Mouse (Mus musculus) spleen, embryonic (tissue): ENCODE data around the gene Spint5.
"Not testable (repeated sequence)": the region's sequence is repeated elsewhere in the genome, so short reads cannot be mapped to it uniquely, and the experiment has no call there.

ENCODE experiments used
- CTCF ChIA-PET: fragments of 350-600 bp; sonication (Branson Sonifier 250); formaldehyde crosslinking; loops from one replicate; lab custom pipeline; 2022; lab: Charles Lee

The Spint5 gene

DNA sequence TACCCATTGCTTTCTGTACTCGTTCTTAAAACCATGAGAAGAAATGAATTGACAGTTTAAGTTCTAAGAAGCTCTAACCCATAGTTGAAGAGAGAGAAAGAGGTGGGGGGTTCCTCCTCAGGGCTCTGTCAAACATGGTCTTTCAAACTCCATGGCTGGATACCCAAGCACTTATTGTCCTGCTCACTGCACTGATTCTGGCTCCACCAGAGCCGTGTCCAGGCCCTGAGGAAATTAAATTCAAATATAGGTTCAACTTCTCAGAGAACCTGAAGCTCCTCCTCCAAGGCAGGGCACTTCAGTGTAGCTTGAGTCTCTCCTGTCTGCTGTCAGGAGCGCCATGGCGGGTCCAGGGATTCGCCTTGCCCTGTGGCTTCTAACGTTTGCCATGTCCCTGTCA is at the start of gene Spint5:
Spint5 (plus strand) TSS at position 301 of the 400 bp plus-strand sequence.
- CTCF ChIA-PET: no interaction called here

GRCm38 (mm10) chr2:164670261-164670660 is 44.8 kb upstream of the Spint5 start:
- CTCF ChIA-PET: no interaction called here

GRCm38 (mm10) chr2:164670938-164671337 is 44.2 kb upstream of the Spint5 start:
- CTCF ChIA-PET: no interaction called here

DNA sequence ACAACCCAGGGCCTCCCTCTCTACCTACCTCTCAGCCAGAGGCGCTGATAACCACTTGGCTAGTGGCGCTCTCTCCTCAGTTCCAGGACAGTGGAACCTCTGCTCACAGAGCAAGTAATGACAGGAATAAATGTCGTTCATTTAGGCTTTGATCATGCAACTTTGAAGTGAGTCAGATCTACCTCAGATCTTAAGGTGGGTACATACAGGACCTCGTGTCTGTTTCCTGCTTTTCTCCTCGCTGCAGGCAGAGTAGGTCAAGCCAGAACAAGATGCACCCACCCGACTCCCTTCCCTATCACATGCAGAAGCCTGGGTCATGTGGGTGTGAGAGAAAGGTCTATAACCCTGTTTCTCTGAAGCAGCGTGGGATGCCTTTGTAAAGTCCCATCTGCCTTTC is 41.1 kb upstream of the Spint5 start, which contains the start of gene Wfdc11:
Wfdc11 (minus strand) TSS at position 101 of the 400 bp plus-strand sequence.
- CTCF ChIA-PET: no interaction called here

DNA sequence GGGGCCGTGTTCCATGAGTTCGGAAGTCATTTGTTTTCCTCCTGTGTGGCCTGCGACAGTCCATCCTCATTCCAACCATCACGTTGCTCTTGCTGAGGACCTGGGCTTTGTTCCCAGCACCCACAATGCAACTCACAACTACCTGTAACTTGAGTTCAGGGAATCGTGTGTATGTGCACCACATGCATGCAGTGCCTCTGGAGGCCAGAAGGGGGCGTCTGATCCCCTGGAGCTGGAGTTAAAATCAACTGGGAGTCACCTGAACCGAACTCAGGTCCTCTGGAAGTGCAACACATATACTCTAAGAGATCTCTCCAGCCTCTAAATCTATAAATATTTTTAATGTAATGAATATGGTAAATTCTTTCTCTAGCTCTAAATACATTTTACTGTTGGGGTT is 39.0 kb upstream of the Spint5 start:
- CTCF ChIA-PET: no interaction called here

DNA sequence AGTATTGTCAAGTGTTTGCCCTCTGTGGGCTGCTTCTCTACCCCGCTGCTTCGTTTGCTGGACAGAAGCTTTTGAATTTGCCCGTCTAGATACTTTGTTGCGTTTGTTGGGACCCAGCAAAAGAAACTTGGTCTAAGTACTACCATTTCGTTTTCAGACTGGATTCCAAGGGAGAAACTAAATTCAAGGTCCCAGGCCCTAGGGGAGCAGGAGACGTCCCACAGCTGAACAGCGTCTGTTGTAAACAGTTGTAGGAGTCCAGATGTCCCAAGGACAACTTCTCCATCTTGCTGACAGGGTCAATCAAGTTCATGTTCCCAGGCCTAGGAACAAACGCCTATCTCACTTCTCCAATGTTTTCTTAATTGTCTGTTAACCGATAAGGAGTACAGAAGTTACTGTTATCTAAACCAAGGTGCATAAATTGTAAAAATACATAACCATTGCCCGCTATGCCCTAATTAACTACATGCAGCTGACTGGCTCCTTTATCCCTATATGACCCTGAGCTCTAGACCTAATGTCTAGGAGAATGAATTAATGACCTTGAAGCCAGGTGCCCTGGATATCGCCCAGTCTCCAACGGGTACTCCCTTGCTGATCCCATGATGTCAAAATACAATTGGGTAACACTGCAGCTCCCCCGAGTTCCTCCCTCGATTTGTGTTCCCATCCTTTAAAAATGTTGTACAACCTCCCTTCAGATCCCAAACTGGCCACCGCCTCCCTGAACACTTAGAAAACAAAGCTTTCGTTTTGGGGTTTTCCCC is 38.0 kb upstream of the Spint5 start:
- CTCF ChIA-PET: no interaction called here

DNA sequence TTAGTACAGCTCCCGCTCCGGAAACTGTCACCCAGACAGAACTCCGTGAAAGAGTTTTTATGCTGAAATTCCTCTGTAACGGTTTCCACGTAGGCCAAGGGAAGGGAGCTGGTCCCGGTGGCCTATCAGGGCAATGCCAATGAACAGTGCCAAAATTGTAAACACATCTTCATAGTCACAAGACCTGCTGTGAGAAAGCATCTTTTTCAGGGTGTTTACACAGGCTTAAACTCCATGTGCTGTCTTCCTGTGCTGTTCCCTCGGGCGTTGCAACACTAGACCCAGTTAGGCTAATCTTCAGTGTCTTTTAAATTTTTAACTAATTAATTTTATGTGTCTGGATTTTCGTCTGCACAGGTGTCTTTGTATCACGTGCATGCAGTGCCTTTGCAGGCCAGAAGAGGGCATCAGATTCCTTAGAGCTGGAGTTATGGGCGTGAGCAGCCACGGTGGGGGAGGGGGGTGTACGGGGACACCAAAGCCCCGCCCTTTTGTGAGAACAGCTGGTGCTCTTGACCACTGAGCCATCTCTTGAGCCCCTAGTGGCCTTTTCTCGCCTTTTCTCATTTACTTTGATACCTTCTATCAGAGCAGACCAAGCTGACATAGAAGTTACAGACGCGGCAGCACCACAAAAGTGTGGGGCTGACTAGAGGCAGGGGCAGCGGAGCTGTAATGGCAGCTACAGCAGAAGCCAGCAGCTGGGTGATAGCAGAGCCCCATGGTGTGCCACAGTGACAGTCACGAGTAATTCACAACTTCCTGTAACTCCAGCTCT is 36.1 kb upstream of the Spint5 start:
- CTCF ChIA-PET: interaction anchor here (0.6 kb wide), 1 partner anchor 45 kb away, joined by 3 read pairs; no protein-coding TSS in a partner anchor

DNA sequence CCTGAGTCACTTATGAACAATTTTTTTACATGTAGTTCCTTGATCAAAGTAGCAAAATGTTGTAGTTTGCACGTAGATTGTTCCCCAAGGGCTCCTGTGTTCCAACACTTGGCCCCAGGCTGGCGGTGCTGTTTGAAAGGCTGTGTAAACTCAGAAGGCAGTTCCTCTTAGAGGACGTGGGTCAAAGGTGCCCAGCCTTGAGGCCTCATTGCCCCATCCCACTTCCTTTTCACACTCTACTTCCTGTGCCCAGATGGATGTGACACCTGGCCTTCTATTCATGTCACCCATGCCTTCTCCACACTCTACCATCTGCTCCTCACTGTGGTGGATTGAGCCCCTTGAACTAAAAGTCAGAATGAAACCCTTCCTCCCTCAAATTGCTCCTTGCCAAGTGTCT is 35.2 kb upstream of the Spint5 start:
- CTCF ChIA-PET: no interaction called here

GRCm38 (mm10) chr2:164684807-164685206 is 30.3 kb upstream of the Spint5 start, which contains the start of gene Wfdc13:
Gene Wfdc13 (plus strand): TSS chr2:164685107.
- CTCF ChIA-PET: interaction anchor here (0.5 kb wide), 1 partner anchor 167 kb away, joined by 3 read pairs; no protein-coding TSS in a partner anchor

DNA sequence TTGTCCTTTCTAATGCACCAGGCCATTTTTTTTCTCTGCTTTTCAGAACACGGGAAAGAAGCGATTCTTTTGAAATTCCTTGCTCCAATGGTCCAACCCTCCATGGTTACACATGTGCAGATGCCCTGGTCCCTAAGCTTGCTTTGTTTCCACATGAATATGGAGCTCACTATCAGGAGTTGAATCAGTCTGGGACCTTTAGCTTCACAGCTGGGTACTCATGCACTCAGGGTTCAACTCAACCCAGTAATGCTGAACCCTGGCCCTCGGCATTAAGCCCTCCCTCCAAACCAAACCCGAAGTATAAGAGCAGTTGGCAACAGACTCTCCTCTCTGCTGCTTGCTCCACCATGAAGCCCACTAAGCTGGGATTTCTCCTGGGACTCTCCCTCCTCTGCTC is 16.9 kb upstream of the Spint5 start, which contains the start of gene Spint4:
Spint4 (plus strand) TSS at position 301 of the 400 bp plus-strand sequence.
- CTCF ChIA-PET: no interaction called here

DNA sequence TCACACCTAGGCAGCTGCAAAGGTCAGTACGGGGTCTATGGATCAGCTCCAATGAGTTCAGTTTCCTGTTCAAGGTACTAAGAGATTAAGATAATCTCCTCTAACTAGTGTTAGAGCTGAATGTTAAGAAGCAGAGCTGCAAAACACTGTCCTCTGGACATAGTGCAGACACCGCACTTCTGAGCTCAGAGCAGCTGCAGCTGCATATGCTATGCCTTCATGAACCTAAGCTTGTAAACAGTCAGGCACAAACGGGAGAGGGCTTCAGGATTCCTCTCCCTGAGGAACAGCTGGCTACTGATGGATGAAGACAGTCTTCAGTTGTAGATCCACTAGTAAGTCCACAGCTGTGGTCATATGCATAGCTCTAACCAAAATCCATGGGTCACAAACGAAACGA is 14.1 kb upstream of the Spint5 start:
- CTCF ChIA-PET: no interaction called here

- CTCF ChIA-PET: no interaction called here
Observed at GRCm38 (mm10) chr2:164701761-164702160, 13.3 kb upstream of the Spint5 start.

- CTCF ChIA-PET: no interaction called here
Observed at GRCm38 (mm10) chr2:164704235-164704634, 10.9 kb upstream of the Spint5 start.

DNA sequence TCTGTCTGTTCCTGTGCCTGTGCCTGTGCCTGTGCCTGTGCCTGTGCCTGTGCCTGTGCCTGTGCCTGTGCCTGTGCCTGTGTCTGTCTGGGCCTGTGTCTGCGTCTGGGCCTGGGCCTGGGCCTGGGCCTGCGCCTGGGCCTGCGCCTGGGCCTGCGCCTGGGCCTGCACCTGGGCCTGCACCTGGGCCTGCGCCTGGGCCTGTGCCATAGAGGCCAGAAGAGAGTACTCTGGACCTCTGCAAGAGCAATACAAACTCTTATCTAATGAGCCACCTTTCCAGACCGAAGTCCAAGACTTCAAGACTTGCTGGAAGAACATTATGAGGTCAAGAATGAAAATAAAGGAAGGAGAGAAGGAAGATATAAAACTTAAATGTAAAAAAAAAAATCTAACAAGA is 9.8 kb upstream of the Spint5 start:
- CTCF ChIA-PET: no interaction called here

DNA sequence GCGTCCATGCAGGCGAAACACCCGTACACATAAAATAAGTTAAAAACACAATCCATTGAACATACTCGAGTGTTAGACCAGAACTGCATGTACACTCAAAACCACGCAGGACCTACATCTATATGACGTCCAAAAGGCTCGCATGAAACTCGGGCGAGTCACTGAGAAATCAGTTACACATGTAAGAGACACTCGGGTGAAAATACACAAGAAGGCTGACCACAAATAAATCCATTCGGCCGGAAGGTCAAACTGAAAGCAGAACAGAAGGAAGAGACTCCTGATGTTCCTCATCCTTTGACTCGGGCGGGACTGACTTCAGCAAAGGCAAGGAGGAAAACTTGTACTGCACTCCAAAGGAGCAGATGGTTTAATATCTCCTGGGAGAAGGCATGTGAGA is 9.1 kb upstream of the Spint5 start:
- CTCF ChIA-PET: no interaction called here

DNA sequence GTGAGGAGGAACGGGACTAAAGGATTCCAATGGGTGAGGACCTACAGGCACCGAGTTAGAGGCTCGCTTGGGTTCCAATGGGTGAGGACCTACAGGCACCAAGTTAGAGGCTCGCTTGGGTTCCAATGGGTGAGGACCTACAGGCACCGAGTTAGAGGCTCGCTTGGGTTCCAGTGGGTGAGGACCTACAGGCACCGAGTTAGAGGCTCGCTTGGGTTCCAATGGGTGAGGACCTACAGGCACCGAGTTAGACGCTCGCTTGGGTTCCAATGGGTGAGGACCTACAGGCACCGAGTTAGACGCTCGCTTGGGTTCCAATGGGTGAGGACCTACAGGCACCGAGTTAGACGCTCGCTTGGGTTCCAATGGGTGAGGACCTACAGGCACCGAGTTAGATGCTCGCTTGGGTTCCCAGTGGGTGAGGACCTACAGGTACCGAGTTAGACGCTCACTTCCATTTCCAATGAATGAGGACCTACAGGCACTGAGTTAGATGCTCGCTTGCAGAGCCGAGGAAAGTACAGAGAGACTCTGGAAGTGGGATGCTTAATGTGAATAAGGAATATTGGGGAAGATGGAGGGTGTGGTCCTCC is 1.2 kb downstream of the Spint5 start:
- CTCF ChIA-PET: not testable (repeated sequence)

GRCm38 (mm10) chr2:164723276-164723675 is 8.2 kb downstream of the Spint5 start:
- CTCF ChIA-PET: no interaction called here

DNA sequence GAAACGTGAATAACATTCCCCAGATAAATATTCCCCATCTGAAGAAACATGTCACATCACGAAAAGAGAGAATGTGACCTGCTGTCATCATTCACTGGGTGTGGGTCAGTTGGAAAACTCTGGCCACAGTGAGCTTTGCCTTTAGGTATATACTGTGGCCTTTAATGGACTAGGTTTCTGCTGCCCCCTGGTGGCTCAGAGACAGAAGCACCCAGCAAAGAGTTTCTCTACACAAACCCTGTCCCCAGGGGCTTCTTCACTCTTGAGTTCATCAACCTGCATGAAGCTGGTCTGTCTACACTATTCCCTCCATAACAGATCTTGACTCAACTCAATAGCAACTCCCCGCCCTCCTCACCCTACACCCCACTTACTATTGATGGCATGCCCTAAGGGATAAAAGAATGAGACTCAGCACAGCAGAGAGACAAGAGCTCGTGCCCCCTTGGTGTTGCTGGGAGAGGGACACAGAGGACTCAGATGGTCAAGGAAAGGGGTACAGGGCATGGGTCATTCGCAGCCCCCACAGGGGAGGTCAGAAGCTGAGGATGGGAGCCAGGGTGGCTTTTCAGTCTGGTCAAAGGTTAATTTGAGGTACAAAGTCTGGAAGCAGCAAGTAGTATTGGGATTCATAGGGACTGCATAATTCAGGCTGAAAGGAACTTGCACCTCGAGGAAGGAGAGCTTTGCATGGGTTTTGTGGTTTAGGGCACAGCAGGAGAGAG is 11.0 kb downstream of the Spint5 start:
- CTCF ChIA-PET: interaction anchor here (0.6 to 0.7 kb wide), 2 partner anchors 202 to 283 kb away, joined by 3 to 4 read pairs; no protein-coding TSS in a partner anchor

- CTCF ChIA-PET: no interaction called here
Observed at GRCm38 (mm10) chr2:164731719-164732118, 16.6 kb downstream of the Spint5 start.

DNA sequence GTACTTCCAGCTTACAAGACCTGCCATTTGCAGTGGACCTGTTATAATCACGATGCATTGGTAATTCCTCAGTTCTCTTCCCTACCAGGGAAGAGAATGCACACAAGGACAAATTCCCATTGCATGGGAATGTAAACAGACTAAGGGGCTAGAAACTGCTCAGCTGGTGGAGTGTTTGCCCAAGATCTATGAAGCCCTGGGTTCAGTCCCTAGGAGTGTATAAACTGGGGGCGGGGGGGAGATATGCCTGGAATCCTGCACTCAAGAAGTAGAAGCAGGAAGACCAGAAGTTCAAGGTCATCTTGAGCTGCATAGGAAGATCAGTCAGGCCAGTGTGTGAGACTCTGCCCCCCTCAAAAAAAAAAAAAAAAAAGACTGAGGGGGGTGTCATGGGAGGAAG is 18.2 kb downstream of the Spint5 start:
- CTCF ChIA-PET: no interaction called here

GRCm38 (mm10) chr2:164734839-164735238 is 19.7 kb downstream of the Spint5 start:
- CTCF ChIA-PET: no interaction called here
